Comparison of ENCODE assay signal across 9 mouse cellular contexts in genomic region chr2:31294985-31295384, GRCm38 (mm10). TPM values are rescaled to one million over a fixed set of nuclear protein-coding genes. Genes with fewer than 3 reads are reported as not detected.
DNase-seq lines count a peak whose midpoint lies in the region; TF ChIP-seq lines count a peak whose summit lies in the region.
"Had no signal": no experiment of that assay in that cellular context is flagged by ENCODE, and none has a peak within 500 bp of the region (broad histone marks: within the 10 kb centered on the region; RNA-seq: fewer than 3 reads in every experiment).

No protein-coding gene starts in this region.

- peak; percentile 65 for DNase-seq in A20 (ENCODE audit: low read depth, low spot score)
- peak; percentile 70 for DNase-seq in ES-CJ7 (ENCODE audit: low read depth, low spot score)
- DNase-seq in cerebellum, adult 11-12 months: peak; percentile 77
- DNase-seq in gastrocnemius, adult 2 months: peak; percentile 83
- DNase-seq in layer of hippocampus, adult 8-10 months (ENCODE audit: low spot score in 2 of 2): peak; percentile 70 to 80
- peak; percentile 84 for DNase-seq in lung, postnatal 14 days
- DNase-seq in right cerebral cortex, postnatal 4 days: peak; percentile 81
- peak; percentile 45 for DNase-seq in yolk sac, embryonic 10.5 days (ENCODE audit: low spot score)

- H3K4me3 ChIP-seq in gastrocnemius, adult 2 months: no peak overlapping the region
- H3K4me3 ChIP-seq: hindbrain, embryonic 15.5 days had no signal

- intact Hi-C loops in gastrocnemius, adult 2 months (cut with DNase I): loop anchor here (5.0 kb wide), 1 partner anchor 87 kb away; no protein-coding TSS in a partner anchor

- no peak overlapping the region for H3K27ac ChIP-seq in gastrocnemius, adult 2 months
- H3K27ac ChIP-seq: hindbrain, embryonic 15.5 days had no signal

- peak; percentile 97 for TF ChIP-seq CTCF in gastrocnemius, adult 2 months (IDR thresholded peaks at IDR 0.05)

RNA-seq across cellular contexts. Expression of gene Hmcn2, which starts 19.2 kb away (rescaled TPM):
- 10 to 100 TPM; 21.6 to 36.8 TPM for total RNA-seq in gastrocnemius, adult 2 months (2021)
- total RNA-seq in layer of hippocampus, adult 8-10 months (2022): under 1 TPM; 0.17 to 0.34 (median 0.23) TPM

RNA-seq across cellular contexts. Expression of gene Ncs1, which starts 49.4 kb away (rescaled TPM):
- total RNA-seq in gastrocnemius, adult 2 months (2021): 1 to 10 TPM; 4.6 to 5.1 TPM
- total RNA-seq in layer of hippocampus, adult 8-10 months (2022): 100 to 1,000 TPM; 243 to 310 (median 283) TPM

Comparison
In these comparisons a context has a peak if more than half of its experiments do, and no peak if none do; other contexts are left out.
1. RNA of gene Hmcn2, which starts 19.2 kb away (total RNA-seq): 21.6 to 36.8 TPM in gastrocnemius, adult 2 months; 0.17 to 0.34 TPM in layer of hippocampus, adult 8-10 months; every median in the first group is over 10 times any median in the second.
2. RNA of gene Ncs1, which starts 49.4 kb away (total RNA-seq): 243 to 310 TPM in layer of hippocampus, adult 8-10 months; 4.6 to 5.1 TPM in gastrocnemius, adult 2 months; every median in the first group is over 10 times any median in the second.
3. Peak in every context shown above with its lines, with median percentiles within 50 percentile points of each other: DNase-seq.